9 mouse cellular contexts compared by ENCODE assay signal in genomic region chr2:38350386-38350785, GRCm38 (mm10). TPM values are rescaled to one million over a fixed set of nuclear protein-coding genes. Genes with fewer than 3 reads are reported as not detected.
DNase-seq lines count a peak whose midpoint lies in the region; ATAC-seq and TF ChIP-seq lines count a peak whose summit lies in the region.
"Had no signal": no experiment of that assay in that cellular context is flagged by ENCODE, and none has a peak within 500 bp of the region (broad histone marks: within the 10 kb centered on the region; RNA-seq: fewer than 3 reads in every experiment).

No protein-coding gene starts in this region.

- ATAC-seq in liver, embryonic 14.5 days (ENCODE audit: insufficient read depth), result no peak
- ATAC-seq in erythroid progenitor cell, adult 5-6 weeks (replicated peaks; ENCODE audit: low FRiP score, poor library complexity, severe bottlenecking), result no peak

- no peak for TF ChIP-seq EP300 in liver, embryonic 14.5 days (IDR thresholded peaks at IDR 0.05; ENCODE audit: low read depth)

- peaks cover 99% of the 10 kb centered on the region for H3K27me3 ChIP-seq in liver, embryonic 14.5 days (ENCODE audit: control insufficient read depth, insufficient read depth, low read length)

- H3K9ac ChIP-seq in liver, embryonic 14.5 days (replicated peaks), result no peak overlapping the region

- H3K4me3 ChIP-seq in liver, embryonic 14.5 days (ENCODE audit: insufficient read depth in 1 of 2, low read depth in 2 of 2, low read length in 2 of 2), result peak overlapping the region in 1 of 2 experiments; percentile 25; a peak in 1 of 4 replicates

- H3K36me3 ChIP-seq in liver, embryonic 14.5 days (replicated peaks; ENCODE audit: control insufficient read depth, insufficient read depth, low read depth), result no peaks in the 10 kb centered on the region

- DNase-seq in embryo, embryonic 10 days (ENCODE audit: low spot score), result peak; percentile 29
- DNase-seq in embryo, embryonic 9.5 days (ENCODE audit: extremely low spot score), result no peak
- peak; percentile 13 for DNase-seq in thymus, postnatal 14 days
- no peak for DNase-seq in thymus, postnatal 0 days (ENCODE audit: low spot score)
- no peak for DNase-seq in liver, embryonic 14.5 days (ENCODE audit: low read depth in 3 of 3, low spot score in 3 of 3)
- no peak for DNase-seq in frontal cortex, adult 2 months (ENCODE audit: extremely low spot score in 1 of 2, low spot score in 1 of 2)
- no peak for DNase-seq in gastrocnemius, adult 8-10 months (ENCODE audit: low spot score in 2 of 2)

- peak overlapping the region; percentile 44; the same call in 1 of the 2 replicates for H3K4me2 ChIP-seq in liver, embryonic 14.5 days (ENCODE audit: low read depth)

- WGBS in liver, embryonic 14.5 days (ENCODE audit: insufficient replicate concordance), result 4% methylated on average over 13 of the region's 13 CpGs

- H3K4me1 ChIP-seq in liver, embryonic 14.5 days (replicated peaks; ENCODE audit: control insufficient read depth in 2 of 2, insufficient read depth in 2 of 2, low read length in 1 of 2), result no peaks in the 10 kb centered on the region

- H3K9me3 ChIP-seq in liver, embryonic 14.5 days (ENCODE audit: control insufficient read depth, low read length), result no peaks in the 10 kb centered on the region

- H3K27ac ChIP-seq in liver, embryonic 14.5 days, result no peak overlapping the region

- no peak for TF ChIP-seq CTCF in liver, embryonic 14.5 days (IDR thresholded peaks at IDR 0.05; ENCODE audit: low read depth)

RNA-seq across cellular contexts. Expression of gene Lhx2, which starts 11.3 kb away (rescaled TPM):
- 0.05 and 0.17 TPM in 2 replicates for polyA plus RNA-seq in thymus, postnatal 0 days (2015; fragmentation: Nextera tagmentation; extraction: Ambion mirVana)
- polyA plus RNA-seq in liver, embryonic 14.5 days (2012; rRNA removed), result 3.0 and 3.8 TPM in 2 replicates
- polyA plus RNA-seq in liver, embryonic 14.5 days (2014; fragmentation: Nextera tagmentation; extraction: Ambion mirVana), result 1.4 and 2.5 TPM in 2 replicates
- total RNA-seq in erythroid progenitor cell, adult 5-6 weeks (2015; ENCODE audit: low replicate concordance), result not detected in 2 replicates
- total RNA-seq in erythroid progenitor cell, adult 5-6 weeks (2017; ENCODE audit: low replicate concordance), result not detected in 2 replicates
- 60.4 and 64.0 TPM in 2 replicates for polyA plus RNA-seq in frontal cortex, adult 2 months (2012; rRNA removed)
- under 1 TPM in 3 of 4 experiments, not detected in 1; 0.09 to 0.32 (median 0.15) TPM for total RNA-seq in gastrocnemius, adult 8-10 months (2022)
- total RNA-seq: common myeloid progenitor, adult 5-6 weeks had no signal

Comparison
In these comparisons a context has a peak if more than half of its experiments do, and no peak if none do; other contexts are left out.
1. DNase-seq: peak in embryo, embryonic 10 days (single experiment) and thymus, postnatal 14 days (single experiment); none in embryo, embryonic 9.5 days (single experiment), thymus, postnatal 0 days (single experiment), liver, embryonic 14.5 days (0 of 3), frontal cortex, adult 2 months (0 of 2) and gastrocnemius, adult 8-10 months (0 of 2).
2. RNA of gene Lhx2, which starts 11.3 kb away (polyA plus RNA-seq): 60.4 to 64.0 TPM in frontal cortex, adult 2 months; 1.4 to 3.8 TPM in liver, embryonic 14.5 days and 0.05 to 0.17 TPM in thymus, postnatal 0 days; every median in the first group is over 10 times any median in the second.